Mouse (Mus musculus) cerebellum, postnatal 36 days (tissue): ENCODE data around the gene Ctse.

Source experiments
- DNase-seq, 2 experiments: peaks; one replicate each; pipeline ENCODE4 v3.0.0; 2021 to 2022; ENCODE audit warnings: mixed read lengths in 2 of 2

Gene Ctse

DNA sequence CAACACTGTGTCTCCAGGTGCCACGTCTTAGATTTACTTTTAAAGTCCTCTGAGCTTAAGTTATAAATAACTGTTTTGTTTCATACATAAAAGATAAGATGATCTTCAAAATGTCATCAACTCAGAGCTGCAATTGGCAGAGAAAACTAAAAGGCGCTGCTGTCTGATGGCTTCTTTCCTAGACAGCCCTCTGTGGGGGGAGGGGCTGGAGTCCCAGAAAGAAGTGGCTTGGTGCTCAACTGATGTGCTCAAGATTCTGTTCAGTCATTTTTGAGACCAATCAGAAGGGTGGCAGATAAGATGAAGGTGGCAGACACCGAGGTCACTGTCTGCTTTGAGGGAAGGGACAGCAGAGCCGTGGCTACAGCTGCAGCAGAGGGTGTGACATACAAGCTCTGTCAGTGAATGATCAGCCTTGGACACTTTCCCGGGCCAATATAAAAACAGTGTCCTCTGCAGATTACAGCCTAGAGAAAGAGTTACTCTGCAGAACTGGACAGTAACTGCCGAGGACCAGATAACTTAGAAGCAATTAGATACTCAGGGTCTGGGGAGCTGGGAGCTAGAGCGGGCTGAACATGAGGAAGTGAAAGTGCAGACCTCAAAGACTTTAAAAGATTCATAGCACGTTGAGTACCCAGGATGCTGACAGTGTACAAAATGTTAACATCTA, 64.1 kb downstream of the Ctse start:
- no peak for DNase-seq

DNA sequence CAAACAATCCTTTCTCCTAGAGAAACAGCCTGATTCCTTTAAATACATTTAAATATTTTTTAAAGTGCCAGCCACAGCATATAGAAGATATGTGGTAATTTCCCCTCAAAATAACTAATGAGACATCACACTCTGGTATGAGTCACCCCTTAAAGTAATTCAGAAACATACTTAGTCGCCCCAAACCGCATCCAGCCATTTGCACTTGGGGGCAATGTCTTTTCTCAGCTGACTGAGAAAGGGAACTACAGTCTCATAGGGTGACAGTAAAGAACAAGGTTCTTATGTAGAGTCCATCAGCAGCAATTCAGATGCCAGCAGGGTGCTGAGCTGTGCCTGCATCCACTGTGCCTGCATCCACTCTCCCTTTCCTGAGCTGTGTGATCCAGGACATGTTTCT, 65.4 kb downstream of the Ctse start:
- no peak for DNase-seq

GRCm38 (mm10) chr1:131708338-131708737, 70.2 kb downstream of the Ctse start:
- peak; percentile 78 for DNase-seq

DNA sequence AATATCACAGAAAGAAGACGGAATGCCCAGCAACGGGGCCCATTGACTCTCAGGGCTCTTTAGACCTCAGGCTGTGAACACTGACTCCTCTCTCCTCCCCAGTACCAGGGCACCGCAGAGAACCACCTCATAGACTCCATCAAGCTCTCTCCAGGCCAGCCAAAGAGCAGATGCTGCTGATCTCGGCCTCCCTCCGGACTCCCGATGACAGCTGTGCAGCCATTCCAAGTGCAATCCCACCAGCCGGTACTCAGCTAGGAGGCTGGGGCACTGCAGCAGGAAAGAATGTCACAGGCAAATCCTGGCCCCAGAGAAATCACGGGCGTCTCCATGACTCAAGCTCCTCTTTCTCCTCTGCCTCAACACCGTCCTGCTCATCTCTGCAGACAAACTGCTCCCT, 73.4 kb downstream of the Ctse start:
- DNase-seq, result no peak

GRCm38 (mm10) chr1:131712386-131712785, 74.3 kb downstream of the Ctse start:
- DNase-seq, result peak; percentile 82 to 91

DNA sequence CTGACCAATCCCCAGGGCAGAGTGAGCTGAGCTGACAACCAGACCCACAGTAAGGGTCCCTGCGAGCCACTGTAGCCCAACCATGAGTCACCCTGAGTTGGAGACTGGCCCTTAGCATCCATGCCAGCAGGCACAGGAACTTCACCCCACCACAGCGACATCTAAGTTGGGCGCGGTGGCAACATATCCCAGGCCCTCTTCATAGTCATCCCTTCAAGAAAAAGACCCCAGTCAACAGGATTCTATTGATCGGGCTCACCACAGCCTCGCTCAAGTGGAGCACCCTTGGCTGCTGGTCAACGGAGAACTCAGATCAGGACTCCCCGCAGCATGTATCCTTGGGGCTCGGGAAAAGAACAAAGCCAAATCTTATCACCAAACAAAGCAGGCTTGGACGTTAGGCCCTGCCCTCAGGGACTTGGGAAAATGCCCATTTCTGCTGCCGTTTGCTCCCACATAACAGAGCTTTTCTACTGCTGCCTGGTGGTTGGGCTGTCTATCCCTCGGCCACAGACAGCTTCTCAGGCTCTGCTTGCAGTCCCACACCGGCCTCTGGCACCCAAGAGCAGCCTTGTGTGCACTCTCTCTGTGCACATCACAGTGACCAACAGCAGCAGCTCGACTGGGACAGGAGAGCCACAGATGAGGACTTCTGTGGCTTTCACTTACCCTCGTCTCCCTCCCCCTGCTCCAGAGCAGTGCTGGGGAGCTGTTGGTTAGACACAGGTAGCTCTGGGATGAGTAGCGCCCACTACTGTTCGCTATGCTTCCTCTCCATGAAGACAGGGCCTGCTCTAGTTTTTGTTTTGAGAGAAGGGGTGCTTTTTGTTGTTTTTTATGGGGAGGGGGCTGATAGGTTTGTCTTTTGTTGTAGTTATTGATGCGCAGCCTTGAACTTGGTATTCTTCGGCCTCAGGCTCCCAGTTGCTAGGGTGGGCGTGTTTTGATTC, 76.6 kb downstream of the Ctse start:
- no peak for DNase-seq

GRCm38 (mm10) chr1:131718952-131719694, 81.0 kb downstream of the Ctse start:
- no peak for DNase-seq

DNA sequence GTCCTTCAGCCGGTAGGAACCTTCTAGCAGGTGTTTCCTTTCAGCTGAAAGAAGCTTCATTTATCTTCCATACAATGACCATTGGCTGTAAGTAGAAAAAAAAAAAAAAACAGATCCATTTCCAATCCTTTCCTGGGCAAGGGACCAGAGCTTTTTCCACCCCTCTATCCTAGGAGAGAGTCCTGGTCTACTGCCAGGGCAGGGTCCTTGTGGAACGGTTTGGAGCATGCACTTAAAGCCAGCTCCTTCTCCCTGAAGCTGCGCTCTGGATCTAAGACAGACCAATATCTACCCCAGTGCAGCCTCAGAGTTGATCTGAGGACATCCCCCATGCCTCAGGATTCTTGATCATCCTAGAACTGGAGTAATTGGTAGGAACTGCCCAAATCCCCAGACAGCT, 83.9 kb downstream of the Ctse start:
- DNase-seq, result no peak

GRCm38 (mm10) chr1:131723549-131723948, 85.4 kb downstream of the Ctse start:
- DNase-seq, result no peak
